Mouse (Mus musculus) spleen, postnatal 10 days (tissue): Measurements from ENCODE around the gene Dnajb13.

ENCODE experiments used
- DNase-seq, 2 experiments: peaks; one replicate each; pipeline ENCODE4 v3.0.0; 2021 to 2022; ENCODE audit warnings: low spot score in 2 of 2

Gene Dnajb13

DNA sequence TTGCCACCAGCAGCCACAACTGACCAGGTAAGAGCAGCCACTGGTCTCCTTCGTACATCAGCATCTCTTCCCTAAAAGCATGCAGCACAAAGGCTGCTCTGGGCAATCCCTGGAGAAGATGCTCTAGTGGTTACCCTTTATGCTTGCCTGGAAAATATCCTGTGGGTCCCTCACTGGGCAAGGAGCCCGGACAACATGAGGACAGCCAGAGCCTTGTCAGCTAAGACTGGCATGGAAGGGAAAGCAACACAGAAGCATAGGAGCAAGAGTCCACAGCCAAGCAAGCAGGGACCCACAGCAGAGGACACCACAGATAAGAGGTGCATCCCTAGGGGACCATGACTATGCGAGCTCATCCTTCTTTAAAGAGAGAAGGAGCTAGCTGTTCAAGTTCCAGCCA lies 54.9 kb downstream of the Dnajb13 start:
- no peak for DNase-seq

DNA sequence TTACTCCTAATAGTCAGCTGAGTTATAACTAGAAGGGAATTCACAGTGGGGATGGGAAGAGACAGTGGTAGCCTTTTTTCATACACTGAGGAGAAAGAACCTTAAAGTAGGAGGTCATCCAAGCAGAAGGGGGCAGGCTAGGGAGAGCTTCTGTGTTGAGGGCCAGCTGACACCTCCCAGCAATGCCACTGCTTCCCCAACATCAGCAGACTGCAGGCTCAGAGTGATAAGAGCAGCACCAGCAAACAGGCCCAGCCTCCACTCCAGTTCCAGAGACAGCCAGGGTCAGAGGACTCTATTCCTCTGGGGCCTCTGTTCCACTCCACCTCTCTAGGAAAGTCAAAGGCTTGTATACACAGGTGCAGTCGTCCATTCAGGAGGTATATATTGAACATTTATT lies 56.6 kb downstream of the Dnajb13 start:
- peak; percentile 55 to 75 for DNase-seq
